Mouse (Mus musculus) kidney, adult 2 months (tissue): ENCODE results near the gene Ankra2.
A peak's percentile ranks its signal among the peaks of the same experiment; 100 is the strongest.

ENCODE experiments used
- CTCF ChIP-seq: fragments of 200-500 bp; conservative IDR thresholded peaks from 2 replicates; pipeline ENCODE4 v1.5.1; 2011; ENCODE audit warnings: low read depth, mild to moderate bottlenecking, control low read depth, low read length, moderate library complexity, mixed read lengths; ENCODE audit not compliant: insufficient read depth, insufficient read length
- POLR2A ChIP-seq: fragments of 200-500 bp; IDR thresholded peaks from one replicate; pipeline ENCODE4 v1.6.1; 2011; ENCODE audit warnings: low read depth, low read length, control low read depth

DNA sequence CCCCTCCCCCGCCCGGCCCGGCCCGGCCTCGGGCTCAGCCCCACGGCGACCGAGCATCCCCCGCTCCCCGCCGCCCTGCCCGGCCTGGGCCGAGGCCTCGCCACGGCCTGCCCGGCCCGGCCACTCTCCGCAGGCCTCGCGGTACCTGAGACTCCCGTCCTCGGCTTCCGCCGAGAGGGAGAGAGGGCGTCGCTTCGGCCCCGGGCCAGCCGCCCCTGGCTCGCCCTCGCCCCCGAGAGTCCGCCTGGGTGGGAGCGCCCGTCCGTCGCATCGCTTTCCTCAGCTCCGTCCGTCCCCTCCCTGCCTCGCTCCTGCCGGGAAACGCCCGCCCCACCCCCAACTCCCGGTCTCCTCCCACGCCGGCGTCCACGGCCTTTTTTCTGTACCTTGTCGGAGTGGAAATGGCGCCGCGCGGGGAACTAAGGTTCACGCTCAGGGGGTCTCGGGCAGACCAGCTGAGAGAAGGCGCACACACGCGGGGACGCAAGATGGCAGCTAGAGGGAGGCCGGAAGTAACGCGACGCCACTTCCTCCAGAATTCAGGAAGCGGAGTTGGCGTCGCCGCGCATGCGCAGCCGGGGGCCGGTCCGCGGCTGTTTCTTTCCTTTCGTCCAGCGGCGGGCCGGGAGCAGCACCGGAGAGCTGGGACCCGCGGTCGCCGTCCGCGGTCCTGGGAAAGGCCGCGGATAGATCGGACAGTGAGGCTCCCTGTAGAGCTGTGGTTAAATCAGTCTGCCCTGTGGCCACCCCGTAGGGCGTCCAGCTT is 53.8 kb downstream of the Ankra2 start, which contains the start of gene Btf3:
- TF ChIP-seq CTCF, result no peak
- TF ChIP-seq POLR2A, result peak; percentile 51
